Mouse (Mus musculus) layer of hippocampus, adult 11-12 months (tissue): ENCODE results near the gene Fbxo40.

Experiments used
- DNase-seq: peaks from one replicate; pipeline ENCODE4 v3.0.0; 2022; ENCODE audit warnings: low spot score

Fbxo40 gene

DNA sequence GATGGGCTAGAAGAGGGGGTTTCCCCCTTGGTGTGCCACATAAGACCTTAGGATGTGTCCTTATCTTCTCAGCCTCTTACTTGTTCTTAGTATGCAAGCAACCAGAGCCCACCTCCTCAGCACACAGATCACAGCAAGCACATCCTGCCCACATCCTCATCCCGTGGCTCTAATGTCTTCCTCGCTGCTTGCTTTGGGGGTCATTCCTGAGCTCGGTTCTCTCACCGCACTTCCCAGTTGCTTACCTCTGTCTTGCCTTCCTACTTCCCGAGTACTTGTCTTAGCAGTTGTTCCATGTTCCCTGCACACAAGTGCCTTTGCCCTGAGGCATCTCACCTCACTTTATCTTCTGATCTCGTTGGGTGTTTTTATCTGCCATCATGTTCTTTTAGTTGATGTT, 68.3 kb downstream of the Fbxo40 start:
- DNase-seq: no peak

DNA sequence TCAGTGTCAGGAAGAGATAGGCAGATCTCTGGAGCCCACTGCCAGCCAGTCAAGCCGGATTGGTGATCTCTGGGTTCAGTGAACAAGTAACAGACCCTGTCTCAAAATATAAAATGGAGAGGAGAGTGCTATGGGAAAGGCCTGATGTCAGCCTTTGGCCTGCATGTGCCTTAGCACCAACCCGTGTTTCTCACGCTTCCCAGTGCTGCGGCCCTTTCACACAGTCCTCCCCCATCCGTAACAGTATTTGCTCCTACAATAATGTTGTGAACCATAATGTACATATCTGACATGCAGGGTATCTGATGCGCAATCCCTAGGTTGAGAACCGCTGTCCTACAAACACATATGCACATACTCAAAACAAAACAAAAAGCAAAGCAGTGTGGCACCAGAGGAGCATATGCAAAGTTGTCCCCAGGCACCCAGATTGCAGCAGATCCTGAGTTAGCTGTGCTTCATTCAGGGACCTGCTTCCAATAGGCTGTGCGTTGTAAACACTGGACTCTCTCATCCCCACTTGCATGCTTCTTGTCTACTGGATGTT, 69.1 kb downstream of the Fbxo40 start:
- DNase-seq: no peak

DNA sequence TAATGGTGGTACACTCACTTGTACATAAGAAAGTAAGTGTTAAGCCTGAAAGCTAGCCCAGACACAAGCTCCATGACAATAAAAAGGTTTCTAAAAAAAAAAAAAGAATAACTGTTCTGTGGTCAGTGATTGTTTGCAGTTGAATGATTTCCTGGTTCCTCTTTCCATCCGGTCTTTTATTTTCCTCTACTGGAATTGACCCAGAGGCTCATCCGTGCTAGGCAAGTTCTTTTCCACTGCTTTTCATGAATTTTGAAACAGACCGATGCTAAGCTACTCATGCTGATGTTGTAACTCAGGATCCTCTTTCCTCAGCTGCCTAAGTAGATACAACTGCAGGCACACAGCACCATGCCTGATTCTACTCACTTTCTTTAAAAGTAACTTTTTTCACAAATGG, 69.9 kb downstream of the Fbxo40 start:
- DNase-seq: no peak

DNA sequence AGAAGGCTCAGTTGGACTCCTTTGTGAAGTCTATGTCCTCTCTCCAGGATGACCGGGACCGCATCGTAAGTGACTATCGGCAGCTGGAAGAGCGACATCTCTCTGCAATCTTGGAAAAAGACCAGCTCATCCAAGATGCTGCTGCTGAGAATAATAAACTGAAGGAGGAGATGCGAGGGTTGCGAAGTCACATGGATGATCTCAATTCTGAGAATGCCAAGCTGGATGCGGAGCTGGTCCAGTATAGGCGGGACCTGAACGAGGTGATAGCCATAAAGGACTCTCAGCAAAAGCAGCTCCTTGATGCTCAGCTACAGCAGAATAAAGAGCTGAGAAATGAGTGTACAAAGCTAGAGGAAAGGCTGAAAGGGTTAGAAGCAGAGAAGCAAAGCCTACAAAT, 71.8 kb downstream of the Fbxo40 start:
- DNase-seq: no peak

DNA sequence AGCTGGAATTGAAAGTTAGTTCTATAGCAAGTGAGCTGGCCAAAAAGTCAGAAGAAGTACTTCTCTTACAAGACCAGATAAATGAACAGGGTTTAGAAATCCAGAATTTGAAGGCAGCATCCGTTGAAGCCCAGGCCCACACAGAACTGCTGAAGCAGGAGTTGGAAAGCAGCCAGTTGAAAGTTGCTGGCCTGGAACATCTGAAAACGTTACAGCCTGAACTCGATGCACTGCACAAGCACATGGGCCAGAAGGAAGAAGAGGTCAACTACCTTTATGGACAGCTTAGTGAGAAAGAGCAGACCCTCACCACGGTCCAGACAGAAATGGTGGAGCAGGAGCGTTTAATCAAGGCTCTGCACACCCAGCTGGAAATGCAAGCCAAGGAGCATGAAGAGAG, 76.1 kb downstream of the Fbxo40 start:
- DNase-seq: no peak
